Mouse (Mus musculus) neural tube, embryonic 11.5 days (tissue): ENCODE results near the gene Braf. TPM values are rescaled to one million over a fixed set of nuclear protein-coding genes. Genes with fewer than 3 reads are reported as not detected.

Experiments
- ATAC-seq: fragments of 200-750 bp; cut with Nextera tagmentation; 2 replicates; pipeline ENCODE4 v1.8.0; 2017; ENCODE audit warnings: moderate number of reproducible peaks, mild to moderate bottlenecking, moderate TSS enrichment, moderate library complexity; ENCODE audit not compliant: insufficient read depth, low FRiP score, low TSS enrichment
- DNase-seq: peaks from one replicate; pipeline ENCODE4 v3.0.0-alpha.2; 2015; ENCODE audit warnings: low spot score
- H3K27ac ChIP-seq: fragments of 300-500 bp; sonication (generic); 2 replicates; pipeline ENCODE4 v1.5.1; 2014; ENCODE audit warnings: low read depth, mild to moderate bottlenecking, low read length
- H3K27me3 ChIP-seq: fragments of 300-500 bp; sonication (generic); 2 replicates; pipeline ENCODE4 v1.6.1; 2014; ENCODE audit warnings: mild to moderate bottlenecking, low read length, mixed read lengths; ENCODE audit not compliant: control insufficient read depth, insufficient read depth
- H3K36me3 ChIP-seq: fragments of 300-500 bp; sonication (generic); 2 replicates; pipeline ENCODE4 v1.6.1; 2014; ENCODE audit warnings: mild to moderate bottlenecking, low read length, moderate library complexity, mixed read lengths; ENCODE audit not compliant: control insufficient read depth, insufficient read depth
- H3K4me1 ChIP-seq: fragments of 300-500 bp; sonication (generic); 2 replicates; pipeline ENCODE4 v1.6.1; 2014; ENCODE audit warnings: low read length, mixed read lengths; ENCODE audit not compliant: control insufficient read depth, insufficient read depth
- H3K4me2 ChIP-seq: fragments of 300-500 bp; sonication (generic); 2 replicates; pipeline ENCODE4 v1.6.1; 2014; ENCODE audit warnings: low read depth, mild to moderate bottlenecking, moderate library complexity
- H3K4me3 ChIP-seq: fragments of 300-500 bp; sonication (generic); 2 replicates; pipeline ENCODE4 v1.5.1; 2014; ENCODE audit warnings: low read depth, low read length
- H3K9ac ChIP-seq: fragments of 300-500 bp; sonication (generic); 2 replicates; pipeline ENCODE4 v1.6.1; 2014; ENCODE audit warnings: mild to moderate bottlenecking, low read length
- H3K9me3 ChIP-seq: fragments of 300-500 bp; sonication (generic); 2 replicates; pipeline ENCODE4 v1.6.1; 2016; ENCODE audit warnings: low read length; ENCODE audit not compliant: control insufficient read depth
- WGBS: fragments of 180-500 bp; shearing (Covaris S2); extraction: QIAGEN DNeasy Blood & Tissue Kit; methylation state at CpG from one replicate; pipeline ENCODE4 v1.1.7; 2014; 5-methylcytosine and 5-hydroxymethylcytosine counted together
- polyA plus RNA-seq: library from polyadenylated mRNA; unstranded; fragments of >200 nt; fragmentation: Nextera tagmentation; extraction: Ambion mirVana; gene quantifications from 2 replicates; pipeline ENCODE4 v1.2.1, GENCODE M21; 2014

The Braf gene
- polyA plus RNA-seq, 1 experiment from 2014 or later, result 22.1 TPM

- no peaks in the 10 kb centered on the region; the same call in 1 of the 2 replicates for H3K36me3 ChIP-seq
- 89% methylated on average over 7 of the region's 7 CpGs for WGBS
- no peak for ATAC-seq
These were observed 145.7 kb downstream of the Braf start for GRCm38 (mm10) chr6:39579552-39579951.

GRCm38 (mm10) chr6:39574951-39575350 is 150.3 kb downstream of the Braf start:
- Histone ChIP-seq H3K36me3 (no peaks in the 10 kb centered on the region), H3K9ac (peak overlapping the region; percentile 86)
- no peak for ATAC-seq

More at GRCm38 (mm10) chr6:39579552-39579951, 145.7 kb downstream of the Braf start:
- Histone ChIP-seq H3K27ac (no peak overlapping the region), H3K9me3 (no peaks in the 10 kb centered on the region), H3K4me3 (no peak overlapping the region), H3K4me1 (peaks cover 2% of the 10 kb centered on the region; the same call in 1 of the 2 replicates), H3K4me2 (no peak overlapping the region), H3K9ac (no peak overlapping the region), H3K27me3 (no peaks in the 10 kb centered on the region)
- no peak for DNase-seq

GRCm38 (mm10) chr6:39574555-39574869 is 150.8 kb downstream of the Braf start:
- Histone ChIP-seq H3K27ac (peak overlapping the region; percentile 91; the same call in 1 of the 2 replicates), H3K4me1 (peaks cover 3% of the 10 kb centered on the region; the same call in 1 of the 2 replicates), H3K4me3 (peak overlapping the region; percentile 71), H3K9ac (peak overlapping the region; percentile 86), H3K4me2 (peak overlapping the region; percentile 62), H3K9me3 (no peaks in the 10 kb centered on the region), H3K36me3 (no peaks in the 10 kb centered on the region), H3K27me3 (no peaks in the 10 kb centered on the region)
- peak; percentile 32 for ATAC-seq
- 21% methylated on average over 10 of the region's 10 CpGs for WGBS
- no peak for DNase-seq

More at GRCm38 (mm10) chr6:39574951-39575350, 150.3 kb downstream of the Braf start:
- no peak for DNase-seq
- Histone ChIP-seq H3K27me3 (no peaks in the 10 kb centered on the region), H3K4me1 (peaks cover 3% of the 10 kb centered on the region; the same call in 1 of the 2 replicates), H3K9me3 (no peaks in the 10 kb centered on the region), H3K4me2 (peak overlapping the region; percentile 62), H3K4me3 (peak overlapping the region; percentile 71; the same call in 1 of the 2 replicates), H3K27ac (no peak overlapping the region)
- WGBS, result 77% methylated on average over 7 of the region's 7 CpGs

GRCm38 (mm10) chr6:39573791-39574554 is 151.3 kb downstream of the Braf start, which contains the start of gene Adck2:
Gene Adck2, plus strand, starts transcription at chr6:39573873.
- peak within 1 kb of the TSS; percentile 71 for H3K4me3 ChIP-seq
- peaks cover 3% of the 10 kb centered on the region; the same call in 1 of the 2 replicates for H3K4me1 ChIP-seq
- peak within 1 kb of the TSS; percentile 86 for H3K9ac ChIP-seq
- peak within 1 kb of the TSS; percentile 62 for H3K4me2 ChIP-seq
- peak within 1 kb of the TSS; percentile 91 for H3K27ac ChIP-seq
- no peaks in the 10 kb centered on the region for H3K9me3 ChIP-seq
- ATAC-seq, result peak; percentile 92
- DNase-seq, result peak; percentile 86
- H3K27me3 ChIP-seq, result no peaks in the 10 kb centered on the region
- H3K36me3 ChIP-seq, result no peaks in the 10 kb centered on the region
- 2% methylated on average over 39 of the region's 49 CpGs for WGBS

- Histone ChIP-seq H3K9ac (no peak overlapping the region), H3K36me3 (no peaks in the 10 kb centered on the region), H3K4me2 (no peak overlapping the region), H3K4me1 (peaks cover 3% of the 10 kb centered on the region; the same call in 1 of the 2 replicates), H3K27me3 (no peaks in the 10 kb centered on the region), H3K9me3 (no peaks in the 10 kb centered on the region), H3K27ac (no peak overlapping the region), H3K4me3 (no peak overlapping the region)
- 62% methylated on average over 3 of the region's 3 CpGs for WGBS
- ATAC-seq (no peak), DNase-seq (no peak)
These were observed 154.8 kb downstream of the Braf start for GRCm38 (mm10) chr6:39570426-39570825.

GRCm38 (mm10) chr6:39567528-39567927 is 157.7 kb downstream of the Braf start:
- WGBS, result 23% methylated on average over 5 of the region's 5 CpGs
- no peaks in the 10 kb centered on the region for H3K4me1 ChIP-seq
- H3K36me3 ChIP-seq, result no peaks in the 10 kb centered on the region
- DNase-seq, result peak; percentile 47
- no peaks in the 10 kb centered on the region for H3K27me3 ChIP-seq
- no peak overlapping the region for H3K9ac ChIP-seq
- no peak overlapping the region for H3K4me3 ChIP-seq
- no peak overlapping the region for H3K27ac ChIP-seq
- H3K4me2 ChIP-seq, result no peak overlapping the region
- ATAC-seq, result no peak
- H3K9me3 ChIP-seq, result no peaks in the 10 kb centered on the region

- ATAC-seq (peak; percentile 42; the same call in 1 of the 2 replicates), DNase-seq (peak; percentile 85)
- Histone ChIP-seq H3K27ac (no peak overlapping the region), H3K4me1 (0 out of 2 replicates have a peak, but pooled peaks cover 10% of the 10 kb centered on the region), H3K27me3 (no peaks in the 10 kb centered on the region), H3K36me3 (no peaks in the 10 kb centered on the region), H3K4me3 (no peak overlapping the region), H3K9me3 (no peaks in the 10 kb centered on the region), H3K4me2 (0 out of 2 replicates have a peak overlapping the region, but pooled peaks have one; percentile 2), H3K9ac (no peak overlapping the region)
- WGBS, result 26% methylated on average over 23 of the region's 23 CpGs
These were observed 162.9 kb downstream of the Braf start for GRCm38 (mm10) chr6:39562166-39563015.

GRCm38 (mm10) chr6:39559276-39559939 is 165.9 kb downstream of the Braf start:
- H3K4me2 ChIP-seq, result no peak overlapping the region
- ATAC-seq, result no peak
- no peak overlapping the region for H3K27ac ChIP-seq
- H3K4me1 ChIP-seq, result peaks cover 25% of the 10 kb centered on the region
- H3K9me3 ChIP-seq, result no peaks in the 10 kb centered on the region
- no peak for DNase-seq
- no peaks in the 10 kb centered on the region for H3K27me3 ChIP-seq
- H3K36me3 ChIP-seq, result no peaks in the 10 kb centered on the region
- 58% methylated on average over 6 of the region's 6 CpGs for WGBS
- H3K9ac ChIP-seq, result no peak overlapping the region
- no peak overlapping the region for H3K4me3 ChIP-seq
